Mouse (Mus musculus) neutrophil, adult 5-6 weeks (primary cell): Measurements from ENCODE around the gene Gm13871. TPM values are rescaled to one million over a fixed set of nuclear protein-coding genes. Genes with fewer than 3 reads are reported as not detected.
"Not testable (repeated sequence)": the region's sequence is repeated elsewhere in the genome, so short reads cannot be mapped to it uniquely, and the experiment has no call there.

Experiments
- ATAC-seq: fragments of 151-379, 151-347 bp; 2 replicates; pipeline ENCODE4 v1.8.0; 2017; ENCODE audit warnings: mild to moderate bottlenecking, moderate TSS enrichment; ENCODE audit not compliant: insufficient number of reproducible peaks, poor library complexity, low FRiP score, severe bottlenecking; ENCODE audit errors: extremely low read depth
- total RNA-seq: library from RNA; stranded (forward); fragments of 200-1000 nt; gene quantifications from 2 replicates; pipeline ENCODE4 v1.2.3, GENCODE M21; 2017

Gene Gm13871
- not detected in 2 replicates for total RNA-seq

DNA sequence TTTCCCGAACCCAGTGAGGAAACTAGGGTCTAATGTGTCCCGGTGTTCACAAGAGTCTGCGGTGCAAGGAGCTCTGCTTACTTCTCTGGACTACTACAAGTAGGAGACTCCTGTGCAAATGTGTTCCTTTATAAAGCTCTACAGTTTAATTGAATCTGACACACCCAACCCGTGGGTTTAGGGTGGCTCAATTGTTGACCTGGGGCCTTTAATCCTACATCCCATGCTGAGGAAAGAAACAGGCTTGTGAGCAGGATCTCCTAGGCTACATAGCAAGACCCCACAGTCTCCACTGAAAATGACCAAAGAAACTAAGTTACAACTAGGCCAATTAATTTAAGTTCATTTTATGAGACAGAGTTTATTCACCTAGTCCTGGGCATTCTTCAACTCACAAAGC, at the start of gene Gm13871:
Gene Gm13871, minus strand, starts transcription at position 101 of the 400 bp plus-strand sequence.
- not testable (repeated sequence) for ATAC-seq

DNA sequence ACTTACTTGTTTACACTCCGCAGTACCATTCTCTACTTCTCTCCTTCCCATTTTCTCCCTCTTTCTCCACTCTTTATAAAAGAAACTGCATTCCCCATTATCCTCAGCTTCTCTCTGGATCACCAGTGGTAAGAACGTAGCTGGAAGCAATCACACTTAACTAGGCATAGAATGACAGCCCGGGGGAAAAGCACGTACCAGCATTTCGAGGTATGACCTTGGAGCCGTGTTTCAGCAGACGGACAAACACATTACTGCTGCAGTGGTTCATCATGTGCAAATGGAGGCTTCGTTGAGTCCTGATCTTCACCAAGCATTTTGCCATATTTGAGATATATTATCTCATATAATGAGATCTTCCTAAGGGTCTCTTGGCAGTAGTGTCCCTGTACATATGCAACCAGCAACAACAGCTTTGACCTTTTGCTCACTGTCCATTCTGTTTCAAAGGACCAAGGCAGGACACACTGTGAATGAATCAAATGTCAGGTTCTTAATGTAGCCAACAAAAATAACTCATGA, 44.7 kb upstream of the Gm13871 start, which contains the start of gene 2310002L09Rik:
Gene 2310002L09Rik, minus strand, starts transcription at position 472 of the 522 bp plus-strand sequence.
- ATAC-seq, result no peak

DNA sequence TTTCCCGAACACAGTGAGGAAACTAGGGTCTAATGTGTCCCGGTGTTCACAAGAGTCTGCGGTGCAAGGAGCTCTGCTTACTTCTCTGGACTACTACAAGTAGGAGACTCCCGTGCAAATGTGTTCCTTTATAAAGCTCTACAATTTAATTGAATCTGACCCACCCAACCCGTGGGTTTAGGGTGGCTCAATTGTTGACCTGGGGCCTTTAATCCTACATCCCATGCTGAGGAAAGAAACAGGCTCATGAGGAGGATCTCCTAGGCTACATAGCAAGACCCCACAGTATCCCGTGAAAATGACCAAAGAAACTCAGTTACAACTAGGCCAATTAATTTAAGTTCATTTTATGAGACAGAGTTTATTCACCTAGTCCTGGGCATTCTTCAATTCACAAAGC, 14.9 kb upstream of the Gm13871 start, which contains the start of gene Gm11756:
Gene Gm11756, minus strand, starts transcription at position 101 of the 400 bp plus-strand sequence.
- ATAC-seq, result not testable (repeated sequence)

DNA sequence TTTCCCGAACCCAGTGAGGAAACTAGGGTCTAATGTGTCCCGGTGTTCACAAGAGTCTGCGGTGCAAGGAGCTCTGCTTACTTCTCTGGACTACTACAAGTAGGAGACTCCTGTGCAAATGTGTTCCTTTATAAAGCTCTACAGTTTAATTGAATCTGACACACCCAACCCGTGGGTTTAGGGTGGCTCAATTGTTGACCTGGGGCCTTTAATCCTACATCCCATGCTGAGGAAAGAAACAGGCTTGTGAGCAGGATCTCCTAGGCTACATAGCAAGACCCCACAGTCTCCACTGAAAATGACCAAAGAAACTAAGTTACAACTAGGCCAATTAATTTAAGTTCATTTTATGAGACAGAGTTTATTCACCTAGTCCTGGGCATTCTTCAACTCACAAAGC, 14.7 kb downstream of the Gm13871 start, which contains the start of gene Gm11757:
Gene Gm11757, minus strand, starts transcription at position 101 of the 400 bp plus-strand sequence.
- not testable (repeated sequence) for ATAC-seq

DNA sequence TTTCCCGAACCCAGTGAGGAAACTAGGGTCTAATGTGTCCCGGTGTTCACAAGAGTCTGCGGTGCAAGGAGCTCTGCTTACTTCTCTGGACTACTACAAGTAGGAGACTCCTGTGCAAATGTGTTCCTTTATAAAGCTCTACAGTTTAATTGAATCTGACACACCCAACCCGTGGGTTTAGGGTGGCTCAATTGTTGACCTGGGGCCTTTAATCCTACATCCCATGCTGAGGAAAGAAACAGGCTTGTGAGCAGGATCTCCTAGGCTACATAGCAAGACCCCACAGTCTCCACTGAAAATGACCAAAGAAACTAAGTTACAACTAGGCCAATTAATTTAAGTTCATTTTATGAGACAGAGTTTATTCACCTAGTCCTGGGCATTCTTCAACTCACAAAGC, 29.6 kb downstream of the Gm13871 start, which contains the start of gene Gm11758:
Gene Gm11758, minus strand, starts transcription at position 101 of the 400 bp plus-strand sequence.
- ATAC-seq, result not testable (repeated sequence)

Other genes with a start within 250 kb of the Gm13871 start
- gene Gm11239, start 237.6 kb downstream of the Gm13871 start, total RNA-seq, result not detected in 2 replicates
- not detected in 2 replicates for gene Gm428, start 222.4 kb downstream of the Gm13871 start, total RNA-seq
- gene Rasef, start 115.0 kb downstream of the Gm13871 start, total RNA-seq, result not detected in 2 replicates
- gene Gm11758, start 29.7 kb downstream of the Gm13871 start, total RNA-seq, result not detected in 2 replicates
- not detected in 2 replicates for gene Gm11757, start 14.8 kb downstream of the Gm13871 start, total RNA-seq
- not detected in 2 replicates for gene Gm11756, start 14.8 kb upstream of the Gm13871 start, total RNA-seq
- not detected in 2 replicates for gene 2310002L09Rik, start 44.9 kb upstream of the Gm13871 start, total RNA-seq
- gene Frmd3, start 107.5 kb upstream of the Gm13871 start, total RNA-seq, result 0.12 TPM in 1 of 2 replicates, not detected in the other